Mouse (Mus musculus) cortical plate, adult 2 months (tissue): ENCODE data around the gene Gm47283. TPM values are rescaled to one million over a fixed set of nuclear protein-coding genes. Genes with fewer than 3 reads are reported as not detected.
"Not testable (repeated sequence)": the region's sequence is repeated elsewhere in the genome, so short reads cannot be mapped to it uniquely, and the experiment has no call there.

Experiments
- H3K27ac ChIP-seq: fragments of 200-500 bp; 2 replicates; pipeline ENCODE4 v1.5.1; 2012; ENCODE audit warnings: low read length, control low read depth, inconsistent platforms; ENCODE audit not compliant: insufficient read depth
- H3K4me1 ChIP-seq: fragments of 200-500 bp; 2 replicates; pipeline ENCODE4 v1.6.1; 2011; ENCODE audit warnings: low read length; ENCODE audit not compliant: control insufficient read depth, insufficient read depth
- H3K4me3 ChIP-seq: fragments of 200-500 bp; 2 replicates; pipeline ENCODE4 v1.5.1; 2011; ENCODE audit warnings: mild to moderate bottlenecking, low read length, control low read depth; ENCODE audit not compliant: insufficient read depth
- CTCF ChIP-seq: fragments of 200-500 bp; IDR thresholded peaks from 2 replicates; pipeline ENCODE4 v1.5.1; 2011; ENCODE audit warnings: mild to moderate bottlenecking, control low read depth, low read length; ENCODE audit not compliant: insufficient read depth; ENCODE audit errors: extremely low read depth
- POLR2A ChIP-seq: fragments of 200-500 bp; IDR thresholded peaks from 2 replicates; pipeline ENCODE4 v1.6.1; 2011; ENCODE audit warnings: mild to moderate bottlenecking, low read length, control low read depth; ENCODE audit not compliant: insufficient read depth; ENCODE audit errors: extremely low read depth
- polyA plus RNA-seq: library from polyadenylated mRNA; depleted of rRNA; stranded (reverse); fragments of >200 nt; gene quantifications from 2 replicates; pipeline ENCODE4 v1.2.3, GENCODE M21; 2012; rRNA removed

Gene Gm47283
- polyA plus RNA-seq, 1 experiment: not detected

GRCm38 (mm10) chrY:90743811-90744220 lies 40.7 kb upstream of the Gm47283 start:
- H3K4me3 ChIP-seq: 0 out of 2 replicates have a peak overlapping the region, but pooled peaks have one; percentile 19
- no peak overlapping the region for H3K27ac ChIP-seq
- TF ChIP-seq CTCF (no peak), POLR2A (no peak)
- H3K4me1 ChIP-seq: no peaks in the 10 kb centered on the region

DNA sequence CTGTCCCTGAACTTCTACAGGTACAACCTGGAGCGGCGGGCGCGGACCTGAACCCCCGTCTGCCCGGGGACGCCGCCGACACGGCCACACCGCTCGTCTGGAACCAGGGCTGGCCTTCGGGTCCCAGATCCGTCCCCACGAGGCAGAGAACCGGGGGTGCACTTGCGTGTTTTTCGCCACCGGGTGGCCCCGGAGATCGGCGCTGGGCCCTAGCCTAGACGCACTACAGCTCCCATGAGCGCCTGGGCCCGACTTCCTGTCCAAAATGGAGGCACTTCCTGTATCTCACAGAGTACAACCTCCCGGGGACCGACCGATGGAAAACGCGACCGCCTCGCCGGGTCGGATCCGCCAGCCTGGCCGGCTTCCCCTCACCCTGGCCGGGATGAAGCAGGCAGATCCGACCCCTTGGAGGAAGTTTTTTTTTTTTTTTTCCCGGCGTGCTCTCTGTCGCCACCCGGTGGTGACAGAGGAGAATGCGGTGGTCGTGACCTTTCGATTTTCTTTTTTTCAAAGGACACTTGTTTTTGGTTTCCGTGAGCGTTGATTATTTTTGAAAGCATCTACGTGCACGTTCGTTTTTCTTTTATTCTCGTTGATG lies 40.1 kb upstream of the Gm47283 start:
- H3K4me1 ChIP-seq, H3K27ac ChIP-seq: not testable (repeated sequence)
- H3K4me3 ChIP-seq: peak overlapping the region; percentile 19; the same call in 1 of the 2 replicates

GRCm38 (mm10) chrY:90745256-90745655 lies 39.3 kb upstream of the Gm47283 start:
- H3K27ac ChIP-seq: not testable (repeated sequence)

GRCm38 (mm10) chrY:90754721-90755120 lies 29.8 kb upstream of the Gm47283 start, which contains the start of gene Gm21860:
Gene Gm21860, minus strand, starts transcription at chrY:90754821.
- not testable (repeated sequence) for H3K4me1 ChIP-seq

More at GRCm38 (mm10) chrY:90745256-90745655, 39.3 kb upstream of the Gm47283 start:
- not testable (repeated sequence) for H3K4me1 ChIP-seq, H3K4me3 ChIP-seq

DNA sequence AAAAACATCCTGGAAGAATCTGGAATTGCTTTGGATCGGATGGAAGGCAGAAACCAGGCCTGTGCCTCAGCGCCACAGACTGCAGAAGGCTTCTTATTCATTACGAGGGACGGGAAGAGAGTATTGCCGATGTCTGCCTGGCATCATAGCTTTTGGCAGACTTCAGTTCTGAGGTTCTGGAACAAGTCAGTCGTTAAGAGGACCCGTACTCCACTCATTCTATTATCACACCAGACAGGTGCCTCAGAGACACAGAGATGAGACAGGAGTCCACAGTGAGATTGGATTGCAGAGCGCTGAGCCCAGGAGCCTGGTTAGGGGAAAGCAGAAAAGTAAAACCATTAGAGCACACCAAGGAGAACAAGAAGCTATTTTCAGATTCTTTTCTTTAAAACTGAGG lies 54.5 kb downstream of the Gm47283 start, which contains the start of gene Gm21748:
Gene Gm21748 (minus strand): TSS at position 101 of the 400 bp plus-strand sequence.
- not testable (repeated sequence) for H3K4me3 ChIP-seq, H3K27ac ChIP-seq, H3K4me1 ChIP-seq

More at GRCm38 (mm10) chrY:90754721-90755120, 29.8 kb upstream of the Gm47283 start, which contains the start of gene Gm21860:
- H3K27ac ChIP-seq, H3K4me3 ChIP-seq: not testable (repeated sequence)

Other genes with a start within 250 kb of the Gm47283 start
- gene Gm21860, start 29.9 kb upstream of the Gm47283 start, polyA plus RNA-seq: not detected in 2 replicates
- gene Gm21748, start 54.4 kb downstream of the Gm47283 start, polyA plus RNA-seq: not detected in 2 replicates